Mouse (Mus musculus) E14TG2a.4 (cell line): ENCODE measurements at regions not wholly inside any gene's neighbourhood (a gene's known extent, or its start where the extent isn't known, plus 50 kb on each side); places are given as distances from the start of the nearest gene placed in this dataset.

Source experiments
- CTCF ChIP-seq: conservative IDR thresholded peaks from 2 replicates; pipeline ENCODE4 v1.5.1; 2014; ENCODE audit warnings: low read length
- POU5F1 ChIP-seq: IDR thresholded peaks from 2 replicates; pipeline ENCODE4 v1.6.1; 2014; ENCODE audit warnings: low read length, borderline replicate concordance

GRCm38 (mm10) chr1:13859723-13860122 lies 2233.4 kb downstream of the 4930444P10Rik start:
- TF ChIP-seq CTCF (no peak), POU5F1 (no peak)
